Mouse (Mus musculus): ENCODE results near the gene Col4a2. TPM values are rescaled to one million over a fixed set of nuclear protein-coding genes. Genes with fewer than 3 reads are reported as not detected.
A peak's percentile ranks its signal among the peaks of the same experiment; 100 is the strongest.

Col4a2 gene
- total RNA-seq, 2 experiments from 2014 or later = 558 to 588 TPM

GRCm38 (mm10) chr8:11497017-11497990, 184.7 kb downstream of the Col4a2 start, which contains the start of gene Naxd:
Naxd (plus strand) TSS chr8:11497506.
- peak; percentile 90 for DNase-seq

GRCm38 (mm10) chr8:11498281-11498680, 185.7 kb downstream of the Col4a2 start:
- DNase-seq = no peak

Other genes starting within 250 kb of the Col4a2 start
- gene Col4a1, start within 50 bp of the Col4a2 start, total RNA-seq (2021) = 1,000 to 10,000 TPM; 1,026 to 1,084 TPM
- gene Rab20, start 165.9 kb downstream of the Col4a2 start, total RNA-seq (2021) = 10 to 100 TPM; 31.3 to 33.6 TPM
- gene Naxd, start 184.7 kb downstream of the Col4a2 start, total RNA-seq (2021) = 10 to 100 TPM; 37.1 to 39.1 TPM
- 10 to 100 TPM; 31.9 to 36.3 TPM for gene Cars2, start 238.0 kb downstream of the Col4a2 start, total RNA-seq (2021)
- 10 to 100 TPM; 34.7 to 38.1 TPM for gene Ing1, start 242.8 kb downstream of the Col4a2 start, total RNA-seq (2021)